Mouse (Mus musculus): Measurements from ENCODE around the gene Rere. TPM values are rescaled to one million over a fixed set of nuclear protein-coding genes. Genes with fewer than 3 reads are reported as not detected.

The Rere gene
- polyA plus RNA-seq, 1 experiment from 2014 or later: 16.0 TPM

DNA sequence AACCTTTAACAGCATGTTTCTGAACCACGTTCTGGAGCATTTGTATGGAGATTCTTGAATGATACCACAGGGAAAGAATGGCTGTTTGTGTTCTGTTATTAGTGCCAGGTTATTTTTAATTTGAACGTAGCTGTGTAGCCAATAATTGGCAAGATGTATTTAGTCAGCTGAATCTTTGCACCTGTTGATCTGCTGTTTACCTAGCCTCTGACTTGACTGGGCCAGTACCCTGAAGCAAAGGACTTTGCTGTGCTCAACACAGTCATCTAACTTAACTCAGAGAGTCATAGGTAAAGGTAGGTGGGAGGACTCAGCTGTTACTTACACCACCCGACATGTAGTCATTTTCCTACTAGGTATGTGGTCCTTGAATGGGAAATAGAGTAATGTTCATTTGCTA, 278.1 kb downstream of the Rere start:
- Histone ChIP-seq H3K9ac (replicated peaks; ENCODE audit: low read depth) (no peak overlapping the region), H3K9me3 (ENCODE audit: low read length) (no peaks in the 10 kb centered on the region), H3K4me3 (ENCODE audit: low read depth, low read length) (no peak overlapping the region), H3K4me2 (replicated peaks; ENCODE audit: low read depth, low read length) (no peak overlapping the region), H3K36me3 (ENCODE audit: insufficient read depth, low read length) (no peaks in the 10 kb centered on the region; the same call in 1 of the 2 replicates), H3K27me3 (replicated peaks; ENCODE audit: insufficient read depth, low read length) (no peaks in the 10 kb centered on the region), H3K27ac (ENCODE audit: low read length) (no peak overlapping the region), H3K4me1 (ENCODE audit: insufficient read depth, low read depth, low read length) (no peaks in the 10 kb centered on the region; the same call in 1 of the 2 replicates)
- ATAC-seq (no peak), DNase-seq (ENCODE audit: low spot score) (no peak)
- TF ChIP-seq CTCF (IDR thresholded peaks at IDR 0.05) (no peak), EP300 (IDR thresholded peaks at IDR 0.05) (no peak)
- 79% methylated on average over 3 of the region's 3 CpGs for WGBS

DNA sequence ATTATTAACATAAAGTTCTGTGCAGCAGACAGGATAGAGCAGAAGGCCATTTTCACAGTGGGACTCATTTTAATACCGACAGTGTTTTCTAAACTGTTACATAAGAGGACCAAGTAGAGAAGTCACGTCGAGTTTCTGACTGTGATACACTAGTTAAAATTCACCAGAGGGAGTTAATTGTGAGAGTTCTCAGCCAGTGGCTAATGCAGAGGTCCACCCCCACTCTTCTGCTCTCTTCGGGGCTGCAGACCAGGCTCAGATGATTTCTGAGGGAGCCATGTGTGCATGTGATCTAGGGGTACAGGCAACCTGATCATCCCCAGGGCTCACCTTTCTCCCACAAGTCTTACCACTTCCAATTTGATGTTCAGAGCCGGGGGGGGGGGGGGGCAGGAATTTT, 281.8 kb downstream of the Rere start:
- no peak for TF ChIP-seq EP300 (IDR thresholded peaks at IDR 0.05)
- no peak for TF ChIP-seq CTCF (IDR thresholded peaks at IDR 0.05)
- WGBS: 66% methylated on average over 5 of the region's 5 CpGs
- H3K4me1 ChIP-seq (ENCODE audit: insufficient read depth, low read depth, low read length): peaks cover under 1% of the 10 kb centered on the region; the same call in 1 of the 2 replicates
- H3K4me3 ChIP-seq (ENCODE audit: low read depth, low read length): no peak overlapping the region
- no peak overlapping the region for H3K4me2 ChIP-seq (replicated peaks; ENCODE audit: low read depth, low read length)
- no peak overlapping the region for H3K9ac ChIP-seq (replicated peaks; ENCODE audit: low read depth)
- DNase-seq (ENCODE audit: low spot score) (no peak), ATAC-seq (no peak)
- no peaks in the 10 kb centered on the region for H3K27me3 ChIP-seq (replicated peaks; ENCODE audit: insufficient read depth, low read length)
- no peak overlapping the region for H3K27ac ChIP-seq (ENCODE audit: low read length)
- H3K36me3 ChIP-seq (ENCODE audit: insufficient read depth, low read length): no peaks in the 10 kb centered on the region; the same call in 1 of the 2 replicates
- H3K9me3 ChIP-seq (ENCODE audit: low read length): no peaks in the 10 kb centered on the region

DNA sequence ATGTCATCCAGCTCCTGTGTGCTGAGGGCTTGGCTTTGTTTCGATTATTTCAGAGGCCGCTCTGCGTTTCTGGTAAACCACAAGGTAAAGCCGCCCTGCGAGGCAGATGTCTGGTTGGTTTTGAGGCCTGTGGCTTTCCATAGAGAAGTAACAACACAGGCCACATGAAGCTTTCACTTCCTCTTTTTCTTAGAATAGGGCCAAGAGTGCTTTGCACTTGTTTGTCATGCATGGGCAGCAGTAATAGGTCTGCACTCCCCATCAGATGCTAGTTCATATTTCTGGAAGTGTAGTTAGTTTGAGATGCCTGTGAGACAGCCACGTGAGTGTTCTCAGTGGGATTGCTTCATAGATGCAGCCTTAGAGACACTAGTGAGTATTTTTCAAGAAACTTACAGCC, 284.7 kb downstream of the Rere start:
- DNase-seq (ENCODE audit: low spot score) (peak; percentile 61), ATAC-seq (no peak)
- Histone ChIP-seq H3K9ac (replicated peaks; ENCODE audit: low read depth) (no peak overlapping the region), H3K27ac (ENCODE audit: low read length) (no peak overlapping the region), H3K4me2 (replicated peaks; ENCODE audit: low read depth, low read length) (no peak overlapping the region), H3K4me3 (ENCODE audit: low read depth, low read length) (no peak overlapping the region), H3K4me1 (ENCODE audit: insufficient read depth, low read depth, low read length) (peaks cover 9% of the 10 kb centered on the region; the same call in 1 of the 2 replicates), H3K27me3 (replicated peaks; ENCODE audit: insufficient read depth, low read length) (no peaks in the 10 kb centered on the region), H3K9me3 (ENCODE audit: low read length) (no peaks in the 10 kb centered on the region), H3K36me3 (ENCODE audit: insufficient read depth, low read length) (no peaks in the 10 kb centered on the region; the same call in 1 of the 2 replicates)
- 66% methylated on average over 6 of the region's 6 CpGs for WGBS
- no peak for TF ChIP-seq CTCF (IDR thresholded peaks at IDR 0.05)
- TF ChIP-seq EP300 (IDR thresholded peaks at IDR 0.05): no peak

DNA sequence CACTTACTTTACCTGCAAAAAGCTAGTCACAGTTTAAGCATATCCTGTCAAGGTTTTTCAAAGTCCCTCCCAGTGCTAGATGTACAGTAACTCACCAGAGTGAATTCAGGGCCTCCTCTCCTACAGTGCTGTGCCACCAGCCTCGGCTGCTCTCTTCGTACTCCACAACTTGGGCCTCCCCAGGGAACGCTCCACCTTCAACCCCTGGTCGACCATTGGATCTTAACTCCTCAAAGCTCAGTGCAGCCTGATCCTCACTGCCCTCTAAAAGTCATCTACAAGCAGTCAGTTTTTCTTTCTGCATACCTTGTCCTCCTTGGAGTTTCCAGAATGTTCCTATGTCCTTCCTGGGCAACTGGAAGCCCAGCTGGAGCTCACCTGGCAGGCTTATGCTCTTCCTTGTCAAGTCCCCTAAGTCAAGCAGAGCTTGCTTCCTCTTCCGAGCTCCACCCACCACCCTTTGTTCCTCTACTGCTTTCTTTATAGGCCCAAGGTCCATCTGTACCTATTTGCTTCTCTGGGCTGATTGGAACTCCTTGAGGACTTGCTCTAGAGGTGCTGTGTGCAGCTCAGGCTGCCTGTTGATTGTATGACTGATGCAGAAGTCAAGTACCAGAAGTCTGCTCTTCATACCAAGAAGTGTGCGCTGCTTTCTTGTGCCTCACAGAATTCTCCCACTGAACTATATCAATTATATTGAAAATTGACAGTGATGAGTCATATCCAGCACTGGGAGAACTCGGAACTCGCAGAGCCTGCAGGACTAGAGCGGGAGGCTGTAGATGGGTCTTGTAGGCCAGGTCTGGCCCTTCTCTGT, 287.1 kb downstream of the Rere start:
- H3K27ac ChIP-seq (ENCODE audit: low read length): peak overlapping the region; percentile 95
- H3K4me2 ChIP-seq (replicated peaks; ENCODE audit: low read depth, low read length): peak overlapping the region; percentile 75
- 29% methylated on average over 9 of the region's 9 CpGs for WGBS
- H3K27me3 ChIP-seq (replicated peaks; ENCODE audit: insufficient read depth, low read length): no peaks in the 10 kb centered on the region
- no peaks in the 10 kb centered on the region for H3K9me3 ChIP-seq (ENCODE audit: low read length)
- DNase-seq (ENCODE audit: low spot score) (peak; percentile 70), ATAC-seq (peak; percentile 32)
- no peaks in the 10 kb centered on the region for H3K36me3 ChIP-seq (ENCODE audit: insufficient read depth, low read length)
- H3K4me3 ChIP-seq (ENCODE audit: low read depth, low read length): peak overlapping the region; percentile 85
- TF ChIP-seq EP300 (IDR thresholded peaks at IDR 0.05) (no peak), CTCF (IDR thresholded peaks at IDR 0.05) (no peak)
- peak overlapping the region; percentile 82 for H3K9ac ChIP-seq (replicated peaks; ENCODE audit: low read depth)
- H3K4me1 ChIP-seq (ENCODE audit: insufficient read depth, low read depth, low read length): peaks cover 16% of the 10 kb centered on the region; the same call in 1 of the 2 replicates

DNA sequence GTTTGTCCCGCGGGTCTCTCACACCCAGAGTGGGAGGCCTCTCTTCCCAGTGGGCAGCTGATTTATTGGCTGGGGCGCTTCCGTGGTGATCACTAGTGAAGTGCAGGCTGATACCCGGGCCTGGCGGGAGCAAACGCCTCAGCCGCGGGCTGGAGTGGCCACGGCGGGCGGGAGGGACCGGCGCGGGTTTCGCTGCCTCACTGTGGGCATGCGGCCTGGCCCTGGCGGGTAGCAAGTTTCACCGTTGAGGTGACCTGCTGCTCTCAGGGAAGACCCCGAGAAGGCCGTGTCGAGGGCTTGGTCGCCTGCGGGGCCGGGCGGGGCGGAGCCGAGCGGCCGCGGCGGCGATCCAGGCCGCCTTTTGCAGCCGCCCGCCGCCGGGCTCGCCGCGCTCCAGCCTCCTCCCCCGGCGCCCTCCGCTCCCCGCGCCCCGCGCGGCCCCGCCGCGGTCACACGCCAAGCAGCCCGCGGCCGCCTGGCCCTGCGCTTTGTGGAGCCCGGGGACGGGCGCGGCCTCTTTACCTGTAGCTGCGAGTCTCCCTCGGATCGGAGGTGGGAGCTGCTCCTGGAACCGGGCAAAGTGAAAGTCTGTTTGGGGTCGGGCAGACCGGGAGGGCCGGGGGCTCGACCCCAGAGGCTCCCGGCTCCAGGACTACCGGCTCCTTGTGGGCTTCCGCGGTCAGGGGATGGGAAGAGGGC, 287.8 kb downstream of the Rere start:
- 2% methylated on average over 50 of the region's 73 CpGs for WGBS
- Histone ChIP-seq H3K36me3 (ENCODE audit: insufficient read depth, low read length) (no peaks in the 10 kb centered on the region), H3K4me3 (ENCODE audit: low read depth, low read length) (peak overlapping the region; percentile 85), H3K27me3 (replicated peaks; ENCODE audit: insufficient read depth, low read length) (no peaks in the 10 kb centered on the region), H3K9ac (replicated peaks; ENCODE audit: low read depth) (peak overlapping the region; percentile 82), H3K9me3 (ENCODE audit: low read length) (no peaks in the 10 kb centered on the region), H3K4me2 (replicated peaks; ENCODE audit: low read depth, low read length) (peak overlapping the region; percentile 75), H3K27ac (ENCODE audit: low read length) (peak overlapping the region; percentile 95), H3K4me1 (ENCODE audit: insufficient read depth, low read depth, low read length) (peaks cover 16% of the 10 kb centered on the region; the same call in 1 of the 2 replicates)
- TF ChIP-seq CTCF (IDR thresholded peaks at IDR 0.05) (no peak), EP300 (IDR thresholded peaks at IDR 0.05) (no peak)
- ATAC-seq (peak; percentile 93), DNase-seq (ENCODE audit: low spot score) (peak; percentile 84)

Measured in lung, postnatal 0 days (tissue).